Mouse (Mus musculus) MEL (cell line): ENCODE measurements at regions not wholly inside any gene's neighbourhood (a gene's known extent, or its start where the extent isn't known, plus 50 kb on each side); places are given as distances from the start of the nearest gene placed in this dataset.

Experiments used
- CTCF ChIP-seq, 3 experiments: IDR thresholded peaks in 2 of 3; conservative IDR thresholded peaks in 1 of 3; 2 replicates each; pipeline ENCODE4 v1.5.1; 2011 to 2012; ENCODE audit warnings: low read length in 3 of 3, low read depth in 2 of 3, mild to moderate bottlenecking in 2 of 3, improper control_type of control experiment in 1 of 3, inconsistent platforms in 1 of 3, mixed read lengths in 1 of 3, moderate library complexity in 1 of 3; ENCODE audit not compliant: control insufficient read depth in 1 of 3, insufficient read depth in 1 of 3, poor library complexity in 1 of 3, severe bottlenecking in 1 of 3
- E2F4 ChIP-seq: IDR thresholded peaks from 2 replicates; pipeline ENCODE4 v1.6.1; 2011; ENCODE audit warnings: low read depth, low read length, improper control_type of control experiment, borderline replicate concordance
- ELF1 ChIP-seq: IDR thresholded peaks from 2 replicates; pipeline ENCODE4 v1.6.1; 2014; ENCODE audit warnings: low read depth, mild to moderate bottlenecking, inconsistent platforms, low read length, improper control_type of control experiment, moderate library complexity
- EP300 ChIP-seq, 2 experiments: IDR thresholded peaks; 2 replicates each; pipeline ENCODE4 v1.6.1; 2011; ENCODE audit warnings: improper control_type of control experiment in 2 of 2, low read length in 2 of 2, low read depth in 1 of 2, mild to moderate bottlenecking in 1 of 2
- ETS1 ChIP-seq: IDR thresholded peaks from 2 replicates; pipeline ENCODE4 v1.6.1; 2012; ENCODE audit warnings: low read depth, mild to moderate bottlenecking, inconsistent platforms, low read length, improper control_type of control experiment, moderate library complexity
- GATA1 ChIP-seq: IDR thresholded peaks from 2 replicates; pipeline ENCODE4 v1.6.1; 2011; ENCODE audit warnings: low read depth, low read length, improper control_type of control experiment
- MAX ChIP-seq: IDR thresholded peaks from 2 replicates; pipeline ENCODE4 v1.6.1; 2011; ENCODE audit warnings: low read length, improper control_type of control experiment
- MEF2A ChIP-seq: IDR thresholded peaks from 2 replicates; pipeline ENCODE4 v1.6.1; 2014; ENCODE audit warnings: low read depth, mild to moderate bottlenecking, inconsistent platforms, low read length, improper control_type of control experiment; ENCODE audit not compliant: poor library complexity, insufficient replicate concordance, severe bottlenecking; ENCODE audit errors: extremely low read depth
- POLR2A ChIP-seq, 2 experiments: IDR thresholded peaks; 2 replicates each; pipeline ENCODE4 v1.6.1; 2011 to 2012; ENCODE audit warnings: low read length in 2 of 2, mild to moderate bottlenecking in 2 of 2, control low read depth in 1 of 2, improper control_type of control experiment in 1 of 2, low read depth in 1 of 2, moderate library complexity in 1 of 2; ENCODE audit not compliant: control insufficient read depth in 1 of 2, insufficient read depth in 1 of 2, poor library complexity in 1 of 2
- TAL1 ChIP-seq: IDR thresholded peaks from 2 replicates; pipeline ENCODE4 v1.6.1; 2012; ENCODE audit warnings: mild to moderate bottlenecking, inconsistent platforms, low read length, moderate library complexity, mixed read lengths
- TBP ChIP-seq: IDR thresholded peaks from 2 replicates; pipeline ENCODE4 v1.8.0; 2011; ENCODE audit warnings: low read depth, low read length, improper control_type of control experiment
- USF1 ChIP-seq: IDR thresholded peaks from 2 replicates; pipeline ENCODE4 v1.6.1; 2014; ENCODE audit warnings: low read depth, mild to moderate bottlenecking, inconsistent platforms, low read length, improper control_type of control experiment, moderate library complexity
- ZC3H11A ChIP-seq: IDR thresholded peaks from 2 replicates; pipeline ENCODE4 v1.6.1; 2012; ENCODE audit warnings: low read depth, mild to moderate bottlenecking, inconsistent platforms, low read length, improper control_type of control experiment
- ZNF384 ChIP-seq: IDR thresholded peaks from 2 replicates; pipeline ENCODE4 v1.6.1; 2012; ENCODE audit warnings: low read depth, mild to moderate bottlenecking, inconsistent platforms, low read length, improper control_type of control experiment

GRCm38 (mm10) chr2:137756220-137756619 lies 500.1 kb upstream of the Btbd3 start:
- TF ChIP-seq CTCF (IDR thresholded peaks at IDR 0.05 in 2 of 3, conservative IDR thresholded peaks at IDR 0.05 in 1 of 3; ENCODE audit: control insufficient read depth in 1 of 3, insufficient read depth in 1 of 3, low read depth in 2 of 3, low read length in 3 of 3, poor library complexity in 1 of 3, severe bottlenecking in 1 of 3) (no peak), ZC3H11A (no peak), MEF2A (no peak), POLR2A (IDR thresholded peaks at IDR 0.05; ENCODE audit: control insufficient read depth in 1 of 2, insufficient read depth in 1 of 2, low read depth in 1 of 2, low read length in 2 of 2, poor library complexity in 1 of 2) (no peak), USF1 (no peak), TAL1 (no peak), E2F4 (no peak), EP300 (IDR thresholded peaks at IDR 0.05; ENCODE audit: low read depth in 1 of 2, low read length in 2 of 2) (no peak), ZNF384 (no peak), ETS1 (no peak), GATA1 (no peak), MAX (no peak), TBP (no peak), ELF1 (no peak)
